Mouse (Mus musculus) midbrain, embryonic 15.5 days (tissue): ENCODE data around the gene Cc2d1a. TPM values are rescaled to one million over a fixed set of nuclear protein-coding genes. Genes with fewer than 3 reads are reported as not detected.

ENCODE experiments used
- ATAC-seq: fragments of 200-750 bp; cut with Nextera tagmentation; replicated peaks from 2 replicates; pipeline ENCODE4 v1.8.0; 2017; ENCODE audit warnings: moderate TSS enrichment
- H3K27ac ChIP-seq: fragments of 300-500 bp; sonication (generic); 2 replicates; pipeline ENCODE4 v1.5.1; 2015; ENCODE audit warnings: mild to moderate bottlenecking, inconsistent platforms
- H3K27me3 ChIP-seq: fragments of 300-500 bp; sonication (generic); replicated peaks from 2 replicates; pipeline ENCODE4 v1.6.1; 2015; ENCODE audit warnings: inconsistent platforms
- H3K36me3 ChIP-seq: fragments of 300-500 bp; sonication (generic); replicated peaks from 2 replicates; pipeline ENCODE4 v1.6.1; 2015; ENCODE audit warnings: inconsistent platforms
- H3K4me1 ChIP-seq: fragments of 300-500 bp; sonication (generic); 2 replicates; pipeline ENCODE4 v1.6.1; 2015; ENCODE audit warnings: inconsistent platforms
- H3K4me2 ChIP-seq: fragments of 300-500 bp; sonication (generic); 2 replicates; pipeline ENCODE4 v1.6.1; 2015; ENCODE audit warnings: inconsistent platforms, mild to moderate bottlenecking, moderate library complexity
- H3K4me3 ChIP-seq: fragments of 300-500 bp; sonication (generic); 2 replicates; pipeline ENCODE4 v1.5.1; 2015; ENCODE audit warnings: mild to moderate bottlenecking, inconsistent platforms
- H3K9ac ChIP-seq: fragments of 300-500 bp; sonication (generic); 2 replicates; pipeline ENCODE4 v1.6.1; 2015; ENCODE audit warnings: mild to moderate bottlenecking, inconsistent platforms
- H3K9me3 ChIP-seq: fragments of 300-500 bp; sonication (generic); 2 replicates; pipeline ENCODE4 v1.6.1; 2016; ENCODE audit warnings: inconsistent platforms
- WGBS: fragments of 180-500 bp; shearing (Covaris S2); methylation state at CpG from one replicate; pipeline ENCODE4 v1.1.7; 2015; ENCODE audit warnings: mixed read lengths; 5-methylcytosine and 5-hydroxymethylcytosine counted together
- microRNA counts: library from miRNA; unstranded; fragments of <30 nt; microRNA quantifications from one replicate; lab custom pipeline; 2016
- microRNA-seq: library from miRNA; unstranded; fragments of <30 nt; microRNA quantifications from one replicate; pipeline ENCODE4, GENCODE M21; 2016
- polyA plus RNA-seq: library from polyadenylated mRNA; unstranded; fragments of >200 nt; fragmentation: Nextera tagmentation; extraction: Ambion mirVana; gene quantifications from 2 replicates; pipeline ENCODE4 v1.2.1, GENCODE M21; 2015

Cc2d1a gene
- polyA plus RNA-seq, 1 experiment from 2014 or later, result 53.3 TPM

DNA sequence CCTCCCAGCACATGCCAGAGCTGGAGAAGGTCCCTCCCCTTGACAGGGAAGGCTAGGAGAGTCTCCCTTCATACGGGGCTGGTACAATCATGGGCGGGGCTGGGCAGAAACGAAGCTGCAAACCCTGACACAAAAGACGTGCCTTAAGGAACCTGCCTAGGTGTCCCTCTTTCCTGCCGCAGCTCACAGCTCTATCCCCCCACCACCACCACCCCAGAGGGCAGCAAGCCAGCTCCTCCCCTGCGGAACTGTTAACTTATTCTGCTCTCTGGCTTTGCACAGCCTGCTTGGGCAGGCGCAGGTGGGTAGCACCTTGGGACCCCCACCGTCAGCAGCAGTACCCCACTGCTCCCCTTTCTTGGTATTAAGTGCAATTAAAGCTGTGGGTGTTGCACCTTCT, 51.7 kb downstream of the Cc2d1a start:
- H3K27ac ChIP-seq, result no peak overlapping the region
- no peaks in the 10 kb centered on the region for H3K27me3 ChIP-seq
- no peaks in the 10 kb centered on the region for H3K9me3 ChIP-seq
- ATAC-seq, result no peak
- 0 out of 2 replicates have a peak, but pooled peaks cover under 1% of the 10 kb centered on the region for H3K4me1 ChIP-seq
- WGBS, result 71% methylated on average over 8 of the region's 8 CpGs
- peaks cover 47% of the 10 kb centered on the region for H3K36me3 ChIP-seq
- no peak overlapping the region for H3K4me3 ChIP-seq
- H3K9ac ChIP-seq, result no peak overlapping the region
- no peak overlapping the region for H3K4me2 ChIP-seq

DNA sequence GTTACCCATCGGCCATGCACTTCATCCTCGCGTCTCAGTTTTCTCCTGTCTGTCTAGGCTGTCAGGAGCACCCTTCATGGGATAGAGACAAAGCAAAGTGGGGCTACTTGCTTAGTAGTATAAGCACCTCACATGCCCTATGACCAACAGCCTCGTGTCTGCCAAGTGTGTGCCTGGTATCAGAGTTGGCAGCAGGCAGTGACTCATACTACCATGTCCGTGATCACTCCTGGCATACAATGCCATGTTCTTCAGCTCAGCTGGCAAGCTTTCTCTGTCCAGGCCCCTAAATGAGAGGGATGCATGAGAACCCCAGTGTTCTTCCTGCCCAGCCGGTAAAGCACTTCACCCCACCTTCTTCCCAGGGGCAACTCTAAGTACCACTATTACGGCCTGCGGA, 57.2 kb downstream of the Cc2d1a start:
- H3K4me3 ChIP-seq, result no peak overlapping the region
- no peak for ATAC-seq
- no peak overlapping the region for H3K9ac ChIP-seq
- no peaks in the 10 kb centered on the region for H3K9me3 ChIP-seq
- H3K4me2 ChIP-seq, result no peak overlapping the region
- H3K36me3 ChIP-seq, result peaks cover 62% of the 10 kb centered on the region
- no peaks in the 10 kb centered on the region for H3K27me3 ChIP-seq
- H3K27ac ChIP-seq, result no peak overlapping the region
- WGBS, result 93% methylated on average over 8 of the region's 8 CpGs
- H3K4me1 ChIP-seq, result no peaks in the 10 kb centered on the region

DNA sequence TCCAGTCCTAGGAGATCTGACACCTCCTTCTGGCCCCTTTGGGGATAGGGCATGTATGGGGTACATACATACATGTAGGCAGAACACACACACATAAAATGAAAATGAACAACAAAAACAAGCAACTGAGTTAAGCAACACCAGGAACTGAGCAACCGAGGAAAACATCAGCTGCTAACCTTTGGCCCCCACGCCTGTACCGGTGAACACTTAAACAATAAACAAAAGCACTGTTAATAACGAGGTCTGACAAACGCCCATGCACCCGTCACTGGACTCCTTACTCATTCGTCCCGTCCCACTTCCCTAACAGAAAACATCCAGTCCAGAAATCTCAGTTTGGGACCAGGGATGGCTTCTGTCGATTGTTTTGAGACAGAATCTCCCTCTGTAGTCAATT, 58.5 kb downstream of the Cc2d1a start:
- no peak overlapping the region for H3K27ac ChIP-seq
- no peaks in the 10 kb centered on the region for H3K9me3 ChIP-seq
- peaks cover 56% of the 10 kb centered on the region for H3K36me3 ChIP-seq

DNA sequence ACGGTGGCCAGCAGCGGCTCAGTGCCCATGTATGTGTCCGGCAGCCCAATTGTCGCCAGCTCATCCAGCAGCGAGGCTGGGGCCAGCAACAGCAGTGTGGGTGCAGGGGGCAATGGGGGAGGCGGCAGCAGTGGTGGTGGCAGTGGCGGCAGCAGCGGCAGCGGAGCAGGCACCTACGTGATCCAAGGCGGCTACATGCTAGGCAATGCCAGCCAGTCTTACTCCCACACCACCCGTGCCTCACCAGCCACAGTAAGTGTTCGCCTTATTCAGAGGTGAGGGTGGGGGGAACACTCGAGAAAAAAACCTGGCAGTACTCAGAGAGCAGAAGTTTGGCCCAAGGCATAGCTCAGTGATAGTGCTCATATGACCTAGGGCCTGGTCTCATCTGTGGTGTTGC, 59.9 kb downstream of the Cc2d1a start:
- no peak for ATAC-seq
- peaks cover 54% of the 10 kb centered on the region for H3K36me3 ChIP-seq
- no peak overlapping the region for H3K4me3 ChIP-seq
- H3K27ac ChIP-seq, result no peak overlapping the region
- 94% methylated on average over 14 of the region's 14 CpGs for WGBS
- no peak overlapping the region for H3K4me2 ChIP-seq
- H3K4me1 ChIP-seq, result no peaks in the 10 kb centered on the region; the same call in 1 of the 2 replicates
- H3K9ac ChIP-seq, result no peak overlapping the region
- H3K9me3 ChIP-seq, result no peaks in the 10 kb centered on the region
- no peaks in the 10 kb centered on the region for H3K27me3 ChIP-seq

More for the DNA sequence above, 58.5 kb downstream of the Cc2d1a start:
- no peak overlapping the region for H3K4me3 ChIP-seq
- H3K27me3 ChIP-seq, result no peaks in the 10 kb centered on the region
- H3K4me1 ChIP-seq, result no peaks in the 10 kb centered on the region; the same call in 1 of the 2 replicates
- 87% methylated on average over 9 of the region's 9 CpGs for WGBS
- no peak overlapping the region for H3K9ac ChIP-seq
- no peak overlapping the region for H3K4me2 ChIP-seq
- no peak for ATAC-seq

DNA sequence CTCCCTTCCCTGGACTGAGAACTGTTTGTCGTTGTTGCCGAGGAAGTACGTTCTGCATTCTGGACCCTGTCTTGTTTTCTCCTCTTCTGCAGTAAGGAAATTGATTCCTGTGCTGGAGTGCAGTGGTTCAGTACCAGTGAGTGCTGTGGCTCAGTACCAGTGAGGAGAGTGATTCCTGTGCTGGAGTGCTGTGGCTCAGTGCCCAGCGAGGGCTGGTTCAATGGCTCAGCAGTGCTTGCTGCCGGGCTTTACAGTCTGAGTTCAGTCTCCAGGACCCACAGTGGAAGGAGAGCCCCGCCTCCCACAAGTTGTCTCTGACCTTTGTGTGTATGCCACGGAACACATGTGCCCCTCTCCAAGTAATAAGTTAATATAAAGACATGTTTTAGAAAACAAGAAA, 60.6 kb downstream of the Cc2d1a start:
- Histone ChIP-seq H3K4me1 (no peaks in the 10 kb centered on the region; the same call in 1 of the 2 replicates), H3K36me3 (peaks cover 54% of the 10 kb centered on the region), H3K4me3 (no peak overlapping the region), H3K27ac (no peak overlapping the region), H3K27me3 (no peaks in the 10 kb centered on the region), H3K9me3 (no peaks in the 10 kb centered on the region), H3K4me2 (no peak overlapping the region), H3K9ac (no peak overlapping the region)
- ATAC-seq, result no peak
- 94% methylated on average over 7 of the region's 7 CpGs for whole genome bisulfite sequencing

DNA sequence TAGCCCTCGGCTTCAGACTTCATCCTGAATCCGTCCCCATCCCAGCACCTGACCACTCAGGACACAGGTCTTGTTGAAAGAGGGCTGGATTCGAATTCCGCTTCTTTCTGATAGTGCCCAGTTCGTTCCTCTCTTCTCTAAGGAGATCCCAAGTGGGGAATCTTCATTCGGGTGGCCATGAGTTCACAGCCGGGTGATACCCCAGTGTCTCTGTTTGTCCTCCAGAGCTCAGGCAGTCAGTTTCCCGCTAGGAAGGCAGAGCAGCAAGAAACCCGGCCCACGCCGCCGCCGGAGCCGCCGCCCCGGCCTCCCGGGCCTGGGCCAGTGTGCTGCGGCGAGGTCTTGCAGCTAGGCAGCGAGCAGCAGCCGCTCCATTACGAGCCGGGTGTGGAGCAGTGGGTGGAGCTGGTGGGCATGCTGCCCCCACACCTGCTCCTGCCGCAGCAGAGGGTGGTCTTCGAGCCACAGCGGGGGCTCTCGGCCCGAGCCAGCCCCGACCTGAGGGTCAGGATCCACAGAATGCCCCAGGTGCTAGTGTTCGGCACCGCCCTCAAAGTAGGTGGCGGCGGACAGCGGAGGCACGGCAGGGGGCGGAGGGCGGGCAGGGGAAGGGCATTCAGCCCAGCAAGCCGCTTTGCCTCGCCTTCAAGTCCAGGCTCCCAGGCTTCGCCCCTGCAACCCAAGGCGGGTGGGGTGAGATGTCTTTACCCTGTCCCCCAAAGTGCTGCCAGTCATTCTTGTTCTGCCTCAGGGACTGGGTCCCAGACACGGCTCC, 63.2 kb downstream of the Cc2d1a start:
- Histone ChIP-seq H3K9ac (no peak overlapping the region), H3K4me3 (no peak overlapping the region), H3K4me2 (no peak overlapping the region), H3K27ac (no peak overlapping the region), H3K9me3 (no peaks in the 10 kb centered on the region), H3K27me3 (no peaks in the 10 kb centered on the region), H3K36me3 (peaks cover 54% of the 10 kb centered on the region), H3K4me1 (no peaks in the 10 kb centered on the region; the same call in 1 of the 2 replicates)
- 30% methylated on average over 42 of the region's 42 CpGs for WGBS
- ATAC-seq, result no peak

DNA sequence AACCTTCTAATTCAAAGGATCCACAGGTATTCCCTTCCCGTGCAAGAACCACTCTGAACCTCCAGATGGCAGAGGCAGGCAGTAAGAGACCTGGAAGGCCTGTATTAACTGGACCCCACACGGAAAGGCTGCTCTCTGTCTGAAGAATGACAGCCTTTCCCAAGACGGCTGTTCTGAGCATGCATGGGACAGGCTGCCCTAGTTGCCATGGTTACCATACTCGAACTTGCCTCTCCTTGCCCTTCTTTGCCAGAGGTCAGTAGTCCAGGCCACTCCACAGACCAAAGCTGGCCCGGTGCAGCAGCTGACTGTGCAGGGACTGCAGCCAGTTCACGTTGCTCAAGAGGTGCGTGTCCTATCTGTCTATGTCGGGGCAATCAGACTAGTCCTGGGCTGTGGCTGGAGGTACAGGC, 63.9 kb downstream of the Cc2d1a start:
- H3K4me1 ChIP-seq, result no peaks in the 10 kb centered on the region; the same call in 1 of the 2 replicates
- no peak overlapping the region for H3K9ac ChIP-seq
- H3K36me3 ChIP-seq, result peaks cover 55% of the 10 kb centered on the region
- 18% methylated on average over 8 of the region's 8 CpGs for WGBS
- no peaks in the 10 kb centered on the region for H3K27me3 ChIP-seq
- ATAC-seq, result peak; percentile 46; the same call in 1 of the 2 replicates
- no peak overlapping the region for H3K4me2 ChIP-seq
- H3K4me3 ChIP-seq, result no peak overlapping the region
- no peak overlapping the region for H3K27ac ChIP-seq
- H3K9me3 ChIP-seq, result no peaks in the 10 kb centered on the region

MicroRNAs encoded within 50 kb of the gene (microRNA counts, 519-probe panel; counts per million panel counts)
- microRNA mmu-miR-181c (lab: Ali Mortazavi, UCI) (3,102 counts per million, percentile 72 among the panel's probes with 10 or more counts), microRNA mmu-miR-709 (lab: Ali Mortazavi, UCI) (2,230 counts per million, percentile 29 among the panel's probes with 10 or more counts)

Small RNA genes lying within 50 kb of the gene (microRNA-seq; reads per million reads assigned to microRNA genes)
- not detected for gene Gm25110
- 16,622 reads per million, percentile 97 among the genes with 10 or more reads in this experiment for gene Mir181c
- gene Mir181d, result 9,664 reads per million, percentile 96 among the genes with 10 or more reads in this experiment
- not detected for gene Mir709

Other genes with a start within 250 kb of the Cc2d1a start
- 67.2 and 68.0 TPM in 2 replicates for gene Adgrl1, start 247.8 kb downstream of the Cc2d1a start, polyA plus RNA-seq
- gene Gm10644, start 192.7 kb downstream of the Cc2d1a start, polyA plus RNA-seq, result 0.93 and 1.00 TPM in 2 replicates
- gene Asf1b, start 192.4 kb downstream of the Cc2d1a start, polyA plus RNA-seq, result 8.0 and 10.9 TPM in 2 replicates
- 228 and 238 TPM in 2 replicates for gene Prkaca, start 174.9 kb downstream of the Cc2d1a start, polyA plus RNA-seq
- gene Samd1, start 150.3 kb downstream of the Cc2d1a start, polyA plus RNA-seq, result 7.1 and 7.2 TPM in 2 replicates
- gene 1700067K01Rik, start 146.4 kb downstream of the Cc2d1a start, polyA plus RNA-seq, result 0.66 and 1.0 TPM in 2 replicates
- 0.26 and 0.39 TPM in 2 replicates for gene 2210011C24Rik, start 135.8 kb downstream of the Cc2d1a start, polyA plus RNA-seq
- gene Palm3, start 126.5 kb downstream of the Cc2d1a start, polyA plus RNA-seq, result 2.6 and 2.8 TPM in 2 replicates
- gene Il27ra, start 105.3 kb downstream of the Cc2d1a start, polyA plus RNA-seq, result 0.58 and 0.68 TPM in 2 replicates
- 0.48 and 1.3 TPM in 2 replicates for gene Rln3, start 102.9 kb downstream of the Cc2d1a start, polyA plus RNA-seq
- gene Gm10643, start 82.8 kb downstream of the Cc2d1a start, polyA plus RNA-seq, result 1.0 and 1.4 TPM in 2 replicates
- 12.4 and 14.0 TPM in 2 replicates for gene Rfx1, start 81.1 kb downstream of the Cc2d1a start, polyA plus RNA-seq
- 25.8 and 26.3 TPM in 2 replicates for gene Dcaf15, start 43.2 kb downstream of the Cc2d1a start, polyA plus RNA-seq
- gene Podnl1, start 21.9 kb downstream of the Cc2d1a start, polyA plus RNA-seq, result 0.68 and 0.73 TPM in 2 replicates
- 2.5 and 2.9 TPM in 2 replicates for gene 4930432K21Rik, start 89 bp upstream of the Cc2d1a start, polyA plus RNA-seq
- gene Nanos3, start 37.3 kb upstream of the Cc2d1a start, polyA plus RNA-seq, result 8.1 and 8.5 TPM in 2 replicates
- gene Zswim4, start 89.1 kb upstream of the Cc2d1a start, polyA plus RNA-seq, result 33.2 and 33.3 TPM in 2 replicates
- gene D8Ertd738e, start 101.8 kb upstream of the Cc2d1a start, polyA plus RNA-seq, result 225 and 244 TPM in 2 replicates
- gene Mri1, start 109.4 kb upstream of the Cc2d1a start, polyA plus RNA-seq, result 49.4 and 50.9 TPM in 2 replicates
- gene Ccdc130, start 122.4 kb upstream of the Cc2d1a start, polyA plus RNA-seq, result 22.8 and 26.6 TPM in 2 replicates
- 20.5 and 24.8 TPM in 2 replicates for gene Cacna1a, start 240.5 kb upstream of the Cc2d1a start, polyA plus RNA-seq